Mouse (Mus musculus): ENCODE measurements around the gene Hoxa6. TPM values are rescaled to one million over a fixed set of nuclear protein-coding genes. Genes with fewer than 3 reads are reported as not detected.

The Hoxa6 gene
- polyA plus RNA-seq, 1 experiment = 0.52 TPM

GRCm38 (mm10) chr6:52159979-52160378 is 48.5 kb downstream of the Hoxa6 start:
- Histone ChIP-seq H3K4me3 (ENCODE audit: low read depth, low read length) (no peak overlapping the region), H3K27me3 (ENCODE audit: control insufficient read depth, insufficient read depth, low read length) (peaks cover 42% of the 10 kb centered on the region), H3K4me1 (ENCODE audit: control insufficient read depth, insufficient read depth, insufficient read length, low read length) (peaks cover 5% of the 10 kb centered on the region), H3K27ac (ENCODE audit: insufficient read depth, low read depth, low read length) (no peak overlapping the region), H3K36me3 (ENCODE audit: control insufficient read depth, insufficient read depth, low read length) (no peaks in the 10 kb centered on the region)
- TF ChIP-seq CTCF (IDR thresholded peaks at IDR 0.05; ENCODE audit: extremely low read depth, insufficient read length, insufficient replicate concordance, low read depth, low read length) (no peak), POLR2A (IDR thresholded peaks at IDR 0.05; ENCODE audit: low read depth, low read length) (no peak)
- WGBS = 30% methylated on average over 9 of the region's 9 CpGs

GRCm38 (mm10) chr6:52159164-52159761 is 49.3 kb downstream of the Hoxa6 start:
- Histone ChIP-seq H3K27ac (ENCODE audit: insufficient read depth, low read depth, low read length) (peak overlapping the region; percentile 66), H3K4me1 (ENCODE audit: control insufficient read depth, insufficient read depth, insufficient read length, low read length) (peaks cover 5% of the 10 kb centered on the region; the same call in 1 of the 2 replicates)
- 33% methylated on average over 12 of the region's 12 CpGs for WGBS

GRCm38 (mm10) chr6:52158276-52159051 is 50.1 kb downstream of the Hoxa6 start, which contains the start of gene Hoxa1:
Hoxa1 (minus strand) TSS chr6:52158317.
- Histone ChIP-seq H3K36me3 (ENCODE audit: control insufficient read depth, insufficient read depth, low read length) (no peaks in the 10 kb centered on the region), H3K27me3 (ENCODE audit: control insufficient read depth, insufficient read depth, low read length) (peaks cover 33% of the 10 kb centered on the region), H3K4me3 (ENCODE audit: low read depth, low read length) (peak within 1 kb of the TSS; percentile 79), H3K4me1 (ENCODE audit: control insufficient read depth, insufficient read depth, insufficient read length, low read length) (peaks cover 5% of the 10 kb centered on the region; the same call in 1 of the 2 replicates), H3K27ac (ENCODE audit: insufficient read depth, low read depth, low read length) (peak within 1 kb of the TSS; percentile 66)
- TF ChIP-seq POLR2A (IDR thresholded peaks at IDR 0.05; ENCODE audit: low read depth, low read length) (no peak), CTCF (IDR thresholded peaks at IDR 0.05; ENCODE audit: extremely low read depth, insufficient read length, insufficient replicate concordance, low read depth, low read length) (no peak)
- under 1% methylated on average over 55 of the region's 55 CpGs for WGBS

More at GRCm38 (mm10) chr6:52159164-52159761, 49.3 kb downstream of the Hoxa6 start:
- Histone ChIP-seq H3K27me3 (ENCODE audit: control insufficient read depth, insufficient read depth, low read length) (peaks cover 40% of the 10 kb centered on the region), H3K36me3 (ENCODE audit: control insufficient read depth, insufficient read depth, low read length) (no peaks in the 10 kb centered on the region), H3K4me3 (ENCODE audit: low read depth, low read length) (peak overlapping the region; percentile 79)
- no peak for TF ChIP-seq CTCF (IDR thresholded peaks at IDR 0.05; ENCODE audit: extremely low read depth, insufficient read length, insufficient replicate concordance, low read depth, low read length)
- TF ChIP-seq POLR2A (IDR thresholded peaks at IDR 0.05; ENCODE audit: low read depth, low read length) = no peak

GRCm38 (mm10) chr6:52157466-52158275 is 50.9 kb downstream of the Hoxa6 start:
- peaks cover 40% of the 10 kb centered on the region for H3K27me3 ChIP-seq (ENCODE audit: control insufficient read depth, insufficient read depth, low read length)
- no peak for TF ChIP-seq POLR2A (IDR thresholded peaks at IDR 0.05; ENCODE audit: low read depth, low read length)
- TF ChIP-seq CTCF (IDR thresholded peaks at IDR 0.05; ENCODE audit: extremely low read depth, insufficient read length, insufficient replicate concordance, low read depth, low read length) = no peak
- WGBS = 7% methylated on average over 32 of the region's 32 CpGs
- peak overlapping the region; percentile 79 for H3K4me3 ChIP-seq (ENCODE audit: low read depth, low read length)
- H3K27ac ChIP-seq (ENCODE audit: insufficient read depth, low read depth, low read length) = no peak overlapping the region
- H3K4me1 ChIP-seq (ENCODE audit: control insufficient read depth, insufficient read depth, insufficient read length, low read length) = peaks cover 5% of the 10 kb centered on the region; the same call in 1 of the 2 replicates
- no peaks in the 10 kb centered on the region for H3K36me3 ChIP-seq (ENCODE audit: control insufficient read depth, insufficient read depth, low read length)

- Histone ChIP-seq H3K4me3 (ENCODE audit: low read depth, low read length) (no peak overlapping the region), H3K27me3 (ENCODE audit: control insufficient read depth, insufficient read depth, low read length) (peaks cover 45% of the 10 kb centered on the region), H3K27ac (ENCODE audit: insufficient read depth, low read depth, low read length) (no peak overlapping the region), H3K36me3 (ENCODE audit: control insufficient read depth, insufficient read depth, low read length) (no peaks in the 10 kb centered on the region), H3K4me1 (ENCODE audit: control insufficient read depth, insufficient read depth, insufficient read length, low read length) (peaks cover 5% of the 10 kb centered on the region; the same call in 1 of the 2 replicates)
- TF ChIP-seq POLR2A (IDR thresholded peaks at IDR 0.05; ENCODE audit: low read depth, low read length) (no peak), CTCF (IDR thresholded peaks at IDR 0.05; ENCODE audit: extremely low read depth, insufficient read length, insufficient replicate concordance, low read depth, low read length) (no peak)
- WGBS = 36% methylated on average over 20 of the region's 20 CpGs
Observed at GRCm38 (mm10) chr6:52156551-52157200, 51.8 kb downstream of the Hoxa6 start.

Other genes with a start within 250 kb of the Hoxa6 start
- gene Skap2, start 196.2 kb downstream of the Hoxa6 start, polyA plus RNA-seq (2012; rRNA removed) = 2.7 and 6.5 TPM in 2 replicates
- gene Hoxa1, start 50.4 kb downstream of the Hoxa6 start, polyA plus RNA-seq (2012; rRNA removed) = 0.11 and 0.28 TPM in 2 replicates
- gene Hoxa2, start 43.9 kb downstream of the Hoxa6 start, polyA plus RNA-seq (2012; rRNA removed) = 0.83 and 1.0 TPM in 2 replicates
- 0.10 TPM in 1 of 2 replicates, not detected in the other for gene 5730596B20Rik, start 31.2 kb downstream of the Hoxa6 start, polyA plus RNA-seq (2012; rRNA removed)
- gene Hoxa4, start 17.0 kb downstream of the Hoxa6 start, polyA plus RNA-seq (2012; rRNA removed) = 2.3 and 2.4 TPM in 2 replicates
- 3.5 and 4.7 TPM in 2 replicates for gene Hoxa5, start 4.1 kb downstream of the Hoxa6 start, polyA plus RNA-seq (2012; rRNA removed)
- gene Hoxa3, start 4.6 kb upstream of the Hoxa6 start, polyA plus RNA-seq (2012; rRNA removed) = 3.5 and 5.0 TPM in 2 replicates
- gene Gm28308, start 4.6 kb upstream of the Hoxa6 start, polyA plus RNA-seq (2012; rRNA removed) = 0.58 TPM in 1 of 2 replicates, not detected in the other
- gene Hoxa7, start 13.1 kb upstream of the Hoxa6 start, polyA plus RNA-seq (2012; rRNA removed) = 0.04 and 2.5 TPM in 2 replicates
- not detected in 2 replicates for gene Hoxa9, start 22.4 kb upstream of the Hoxa6 start, polyA plus RNA-seq (2012; rRNA removed)
- 0.06 TPM in 1 of 2 replicates, not detected in the other for gene Hoxa10, start 32.1 kb upstream of the Hoxa6 start, polyA plus RNA-seq (2012; rRNA removed)
- 0.04 TPM in 1 of 2 replicates, not detected in the other for gene Hoxa11, start 37.1 kb upstream of the Hoxa6 start, polyA plus RNA-seq (2012; rRNA removed)
- gene Hoxa13, start 52.2 kb upstream of the Hoxa6 start, polyA plus RNA-seq (2012; rRNA removed) = not detected in 2 replicates
- gene Evx1, start 104.8 kb upstream of the Hoxa6 start, polyA plus RNA-seq (2012; rRNA removed) = not detected in 2 replicates